Mouse (Mus musculus): Measurements from ENCODE around the gene Pced1b.
A peak's percentile ranks its signal among the peaks of the same experiment; 100 is the strongest.
"Not testable (repeated sequence)": the region's sequence is repeated elsewhere in the genome, so short reads cannot be mapped to it uniquely, and the experiment has no call there.

Gene Pced1b

GRCm38 (mm10) chr15:97246911-97247790 is at the start of gene Pced1b, which contains the start of gene Amigo2:
Gene Pced1b (plus strand): TSS chr15:97247107.
Gene Amigo2 (minus strand): TSS chr15:97247287.
- peak; percentile 46 for DNase-seq (ENCODE audit: low spot score)

DNA sequence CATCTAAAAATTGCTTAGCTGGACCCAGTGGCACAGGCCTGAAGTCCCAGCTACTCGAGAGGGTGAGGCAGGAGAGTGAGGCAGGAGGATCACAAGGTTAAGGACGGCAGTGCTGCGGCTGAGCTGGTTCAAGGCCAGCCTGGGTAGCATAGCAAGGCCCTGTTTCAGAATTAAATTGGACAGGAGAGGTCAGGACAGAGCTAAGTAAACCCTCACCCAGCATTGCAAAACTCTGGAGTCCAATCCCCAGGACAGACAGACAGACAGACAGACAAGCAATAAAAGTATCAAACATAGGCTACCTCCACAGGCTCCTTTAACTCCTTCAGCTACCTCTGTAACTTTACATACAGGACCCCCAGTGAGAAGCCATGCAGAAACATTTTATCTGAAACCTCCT is 42.0 kb upstream of the Pced1b start:
- no peak for DNase-seq (ENCODE audit: low spot score)

DNA sequence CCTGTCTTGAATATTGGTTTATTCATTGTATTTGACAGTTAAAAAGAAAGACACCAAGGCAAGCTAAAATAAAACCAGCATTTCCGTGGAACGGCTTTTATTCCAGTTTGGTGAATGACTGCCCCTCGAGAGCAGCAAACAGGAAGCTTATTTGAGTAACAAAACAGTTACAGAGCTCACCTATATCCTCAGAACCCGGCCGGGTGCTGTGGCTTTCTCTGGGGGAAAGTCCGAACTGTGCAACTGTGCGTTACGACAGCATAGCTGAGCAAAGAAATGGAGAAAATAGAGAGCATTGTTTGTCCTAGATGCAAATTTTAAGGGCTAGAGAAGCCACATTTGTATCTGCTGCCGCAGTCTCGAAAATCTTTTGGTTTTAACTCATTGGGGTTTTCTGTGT is 41.1 kb upstream of the Pced1b start:
- no peak for DNase-seq (ENCODE audit: low spot score)

GRCm38 (mm10) chr15:97206506-97206905 is 40.4 kb upstream of the Pced1b start:
- DNase-seq (ENCODE audit: low spot score) = peak; percentile 57

DNA sequence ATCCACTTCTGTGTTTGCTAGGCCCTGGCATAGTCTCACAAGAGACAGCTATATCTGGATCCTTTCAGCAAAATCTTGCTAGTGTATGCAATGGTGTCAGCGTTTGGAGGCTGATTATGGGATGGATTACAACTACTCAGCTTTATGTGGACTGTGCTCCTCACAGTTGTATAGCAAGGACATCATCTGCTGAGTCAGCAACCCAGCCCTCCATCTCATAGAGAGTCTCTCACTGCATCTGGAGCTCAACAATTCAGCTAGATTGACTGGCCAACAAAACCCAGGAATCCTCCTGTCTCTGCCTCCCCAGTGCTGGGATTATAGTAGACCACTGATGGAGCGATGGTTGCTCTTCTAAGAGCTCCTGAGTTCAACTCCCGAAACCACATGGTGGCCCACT is 37.2 kb upstream of the Pced1b start:
- not testable (repeated sequence) for DNase-seq (ENCODE audit: low spot score)

DNA sequence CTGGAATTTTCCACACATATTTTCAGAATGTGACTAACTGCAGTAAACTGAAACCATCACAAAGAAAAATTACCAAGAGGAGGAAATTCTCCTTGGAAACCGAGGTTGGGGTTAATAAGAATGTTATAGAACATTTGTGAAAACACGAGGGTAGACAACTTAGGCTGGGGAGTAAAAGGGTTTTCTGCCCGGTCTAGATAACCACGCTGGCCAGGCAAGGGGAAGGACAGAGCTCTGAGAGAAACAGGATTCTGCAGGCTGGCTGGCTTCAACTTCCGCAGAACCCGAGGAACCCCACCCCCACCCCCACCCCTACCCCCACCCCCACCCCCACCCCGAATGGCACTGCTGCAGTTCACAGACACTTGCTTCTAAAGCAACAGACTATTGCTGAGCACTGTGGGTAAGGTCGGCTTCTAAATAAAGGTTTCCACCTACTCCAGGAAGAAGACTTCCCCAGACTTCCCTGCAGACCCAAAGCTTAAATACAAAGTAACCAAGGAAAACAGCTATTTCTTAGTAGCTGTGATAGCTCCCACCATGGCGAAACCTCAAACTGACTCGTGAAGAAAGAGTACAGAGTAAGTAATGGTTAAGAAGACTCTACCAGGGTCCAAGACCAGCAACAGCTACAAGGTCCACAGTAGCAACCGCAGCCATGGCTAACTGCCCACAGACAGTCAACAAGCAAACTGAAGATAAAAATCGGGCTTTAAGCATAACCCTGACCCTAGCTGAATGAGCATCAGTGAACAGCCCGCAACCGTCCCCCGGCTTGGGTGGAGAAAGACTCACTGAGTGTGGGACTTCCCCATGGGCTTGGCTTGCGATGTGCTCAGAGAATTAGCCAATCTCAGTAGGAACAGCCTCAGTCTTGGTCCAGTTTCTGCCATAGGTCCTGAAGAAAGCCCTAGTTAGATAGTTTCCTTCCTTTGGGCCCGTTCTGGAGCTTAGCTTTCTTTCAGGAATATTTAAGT is 34.1 kb upstream of the Pced1b start:
- DNase-seq (ENCODE audit: low spot score) = peak; percentile 31

- DNase-seq (ENCODE audit: low spot score) = no peak
Observed at GRCm38 (mm10) chr15:97216843-97217242, 30.1 kb upstream of the Pced1b start.

GRCm38 (mm10) chr15:97223431-97223830 is 23.5 kb upstream of the Pced1b start:
- DNase-seq (ENCODE audit: low spot score) = no peak

DNA sequence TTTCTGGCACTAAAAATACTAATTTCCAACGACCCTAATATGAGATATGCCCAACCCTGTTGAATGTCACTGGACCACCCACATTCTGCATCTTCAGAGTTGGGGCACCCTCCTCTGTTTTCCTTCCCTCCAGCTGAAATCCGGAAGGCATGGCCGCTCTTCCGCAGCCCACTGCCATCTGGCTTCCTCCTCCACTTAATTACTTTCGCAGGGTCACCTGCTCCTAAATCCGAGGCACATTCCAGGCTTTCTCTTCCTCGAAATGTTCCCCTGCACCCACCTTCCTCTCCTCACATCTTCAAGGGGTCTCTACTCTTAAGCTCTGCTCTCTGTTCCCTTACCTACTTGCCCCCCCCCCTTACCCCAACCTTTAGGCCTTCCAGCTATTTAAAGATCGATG is 22.9 kb upstream of the Pced1b start:
- DNase-seq (ENCODE audit: low spot score) = no peak

- DNase-seq (ENCODE audit: low spot score) = no peak
Observed at GRCm38 (mm10) chr15:97229494-97230077, 17.3 kb upstream of the Pced1b start.

GRCm38 (mm10) chr15:97234076-97234475 is 12.8 kb upstream of the Pced1b start:
- no peak for DNase-seq (ENCODE audit: low spot score)

DNA sequence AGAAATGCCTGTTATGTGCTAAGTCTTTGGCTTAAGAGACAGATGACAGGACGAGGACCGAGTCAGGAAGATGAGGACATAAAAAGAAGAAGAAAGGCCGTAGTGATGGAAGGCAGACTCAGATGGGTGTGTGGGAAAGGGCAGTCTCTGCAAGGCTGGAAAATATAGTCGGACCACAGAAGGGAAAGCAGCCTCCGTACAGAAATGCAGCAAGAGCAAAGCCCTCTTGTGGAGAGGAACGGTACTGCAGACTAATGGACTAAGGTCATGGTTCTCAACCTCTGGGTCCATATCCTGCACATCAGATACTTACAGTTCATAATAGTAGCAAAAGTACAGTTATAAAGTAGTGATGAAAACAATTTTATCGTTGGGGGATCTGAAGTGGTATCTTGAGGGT is 11.7 kb upstream of the Pced1b start:
- peak; percentile 44 for DNase-seq (ENCODE audit: low spot score)

- peak; percentile 24 for DNase-seq (ENCODE audit: low spot score)
Observed at GRCm38 (mm10) chr15:97236943-97237342, 10.0 kb upstream of the Pced1b start.

- no peak for DNase-seq (ENCODE audit: low spot score)
Observed at GRCm38 (mm10) chr15:97245392-97245791, 1.5 kb upstream of the Pced1b start.

DNA sequence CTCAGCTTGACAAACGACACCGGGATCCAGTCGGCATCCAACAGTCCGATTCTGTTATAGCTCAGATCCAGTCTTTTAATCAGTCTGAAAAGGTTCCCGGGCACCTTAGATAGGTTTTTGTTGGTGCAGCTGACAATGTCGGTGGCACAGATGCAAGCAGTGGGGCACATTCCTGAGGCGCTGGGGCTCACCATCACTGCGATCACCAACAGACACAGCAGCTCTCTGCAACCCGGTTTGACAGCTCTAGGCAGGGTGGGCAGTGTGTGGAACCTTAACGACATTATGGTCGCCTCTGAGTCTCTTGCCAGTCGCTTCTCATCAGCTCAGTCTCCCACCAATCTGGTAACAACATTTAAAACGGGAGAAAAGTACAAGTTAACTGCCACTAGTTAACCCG is 651 bp upstream of the Pced1b start:
- no peak for DNase-seq (ENCODE audit: low spot score)

- no peak for DNase-seq (ENCODE audit: low spot score)
Observed at GRCm38 (mm10) chr15:97247791-97248161, 869 bp downstream of the Pced1b start.

DNA sequence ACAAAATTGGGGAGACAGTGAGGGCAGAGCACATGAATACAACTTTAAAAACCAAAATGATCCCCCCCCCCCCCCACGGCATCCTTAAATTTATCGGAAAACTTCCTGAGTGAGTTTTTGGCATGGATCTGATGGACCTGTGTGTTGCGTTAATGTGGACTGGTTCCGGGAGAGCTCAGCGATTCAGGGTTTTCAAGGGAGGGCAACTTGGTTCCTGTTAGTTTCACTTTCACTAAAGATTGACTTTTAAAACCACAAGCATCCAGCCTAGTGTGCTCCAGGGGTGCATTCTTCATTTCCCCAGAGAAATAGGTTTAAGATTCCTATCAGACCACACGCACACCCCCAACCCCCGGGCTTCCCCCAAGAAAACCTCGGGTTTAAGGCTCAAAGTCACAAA is 1.4 kb downstream of the Pced1b start:
- DNase-seq (ENCODE audit: low spot score) = no peak

DNA sequence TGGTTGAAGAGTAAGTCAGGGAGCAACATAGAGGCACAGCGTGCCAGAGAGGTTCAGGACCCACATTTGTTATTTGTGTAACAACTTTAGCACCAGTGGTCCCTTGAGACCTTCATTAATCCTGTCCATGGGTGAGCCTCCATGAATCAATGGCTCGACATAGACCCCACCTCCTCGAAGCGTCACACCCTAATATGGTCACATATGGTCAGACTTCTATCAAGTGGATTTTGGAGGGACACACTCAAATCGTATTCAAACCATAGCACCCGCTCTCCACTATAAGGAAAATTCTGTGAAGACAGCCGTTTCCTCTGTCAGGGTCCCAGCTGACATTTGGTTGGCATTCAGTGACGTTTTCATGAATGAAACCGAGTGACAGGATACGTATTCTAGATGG is 2.4 kb downstream of the Pced1b start:
- no peak for DNase-seq (ENCODE audit: low spot score)

DNA sequence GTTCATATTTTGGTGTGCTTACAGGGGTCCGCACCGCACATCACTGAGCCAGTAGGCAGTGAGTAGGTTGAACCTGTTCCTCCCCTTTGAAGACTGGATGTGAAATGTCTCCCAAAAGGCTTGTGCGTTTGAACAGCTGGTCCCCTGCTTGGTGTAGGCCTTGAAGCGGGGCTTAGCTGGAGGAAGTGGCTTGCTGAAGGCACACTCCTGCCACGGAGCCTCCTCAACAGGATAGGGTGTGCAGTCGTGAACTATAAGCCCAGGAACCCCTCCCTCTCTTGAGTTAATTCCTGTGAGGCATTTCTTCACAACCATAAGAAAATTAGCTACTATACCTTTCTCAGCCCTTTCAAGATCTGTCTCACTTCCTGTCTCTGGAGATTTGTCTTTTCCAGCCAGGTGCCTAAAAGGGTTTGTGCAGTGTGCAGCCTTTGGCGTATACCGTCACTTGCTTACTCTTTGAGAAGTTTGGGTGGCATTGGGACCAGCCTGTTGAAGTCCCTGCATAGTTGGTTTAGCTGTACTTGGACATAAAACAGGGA is 5.7 kb downstream of the Pced1b start:
- DNase-seq (ENCODE audit: low spot score) = no peak

- DNase-seq (ENCODE audit: low spot score) = no peak
Observed at GRCm38 (mm10) chr15:97254375-97254774, 7.5 kb downstream of the Pced1b start.

DNA sequence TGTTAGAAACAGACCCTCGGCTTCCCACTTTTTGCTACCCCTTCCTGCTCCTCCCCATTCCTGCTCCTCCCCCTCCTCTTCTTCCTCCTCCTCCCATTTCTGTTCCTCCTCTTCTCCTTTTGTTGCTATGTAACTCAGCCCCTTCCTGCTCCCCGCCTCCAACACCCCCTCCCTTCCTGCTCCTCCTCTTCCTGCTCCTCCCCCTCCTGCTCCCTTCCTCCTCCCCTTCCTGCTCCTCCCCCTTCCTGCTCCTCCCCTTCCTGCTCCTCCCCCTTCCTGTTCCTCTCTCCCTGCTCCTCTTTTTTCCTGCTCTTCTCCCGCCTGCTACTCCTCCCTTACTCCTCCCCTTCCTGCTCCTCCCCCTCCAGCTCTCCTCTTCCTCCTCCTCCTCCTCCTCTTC is 8.9 kb downstream of the Pced1b start:
- peak; percentile 72 for DNase-seq (ENCODE audit: low spot score)

- DNase-seq (ENCODE audit: low spot score) = no peak
Observed at GRCm38 (mm10) chr15:97256411-97256810, 9.5 kb downstream of the Pced1b start.

All from testis, postnatal 14 days (tissue).